Mouse (Mus musculus) ES-Bruce4 (cell line): ENCODE measurements around the gene Tiam1.

Experiments
- CTCF ChIP-seq: IDR thresholded peaks from one replicate; pipeline ENCODE4 v1.8.1; 2011; ENCODE audit warnings: low read depth, low read length
- POLR2A ChIP-seq: IDR thresholded peaks from one replicate; pipeline ENCODE4 v1.8.1; 2011; ENCODE audit warnings: low read length; ENCODE audit not compliant: insufficient read depth

DNA sequence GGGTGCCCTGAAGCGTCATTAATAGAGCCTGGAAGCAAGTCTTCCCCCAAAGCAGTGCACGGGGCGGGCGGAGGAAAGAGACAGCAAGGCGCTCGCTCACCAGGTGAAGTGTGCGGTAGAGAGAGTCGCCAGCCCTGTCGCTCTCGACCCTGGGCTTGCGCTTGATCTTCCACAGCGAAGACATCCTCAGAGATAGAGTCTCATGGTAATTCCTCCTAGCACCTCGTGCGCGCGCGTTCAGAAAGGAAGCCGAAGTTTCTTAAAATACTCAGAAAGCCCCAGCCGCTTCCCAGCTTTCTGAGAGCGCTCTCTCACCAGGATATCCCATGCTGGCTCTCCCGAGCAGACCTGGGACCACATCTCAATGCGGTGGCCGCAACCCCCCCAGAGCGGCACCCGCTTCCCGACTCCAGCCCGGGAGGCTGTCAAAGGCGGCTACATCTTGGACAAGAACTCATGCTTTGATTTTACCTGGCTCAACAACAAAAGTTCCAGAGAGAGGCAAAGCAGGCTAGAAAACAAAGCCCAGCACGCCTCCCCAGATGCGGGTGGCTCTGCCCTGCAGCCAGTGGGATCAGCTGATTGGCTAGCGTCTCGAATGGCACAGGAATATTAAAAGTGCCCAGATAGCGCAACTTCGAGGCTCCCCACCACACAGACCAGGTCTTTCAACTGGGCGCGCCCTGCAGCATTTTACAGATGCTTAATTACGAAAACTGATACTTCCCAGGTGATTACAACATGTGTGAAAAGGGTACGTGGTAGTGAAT, 325.5 kb downstream of the Tiam1 start:
- TF ChIP-seq CTCF (no peak), POLR2A (no peak)
